Mouse (Mus musculus) frontal cortex, postnatal 25 days (tissue): ENCODE results near the gene Sh3gl1.
A peak's percentile ranks its signal among the peaks of the same experiment; 100 is the strongest.

Experiments used
- DNase-seq, 2 experiments: peaks; one replicate each; pipeline ENCODE4 v3.0.0; 2022; ENCODE audit warnings: low spot score in 2 of 2

Gene Sh3gl1

DNA sequence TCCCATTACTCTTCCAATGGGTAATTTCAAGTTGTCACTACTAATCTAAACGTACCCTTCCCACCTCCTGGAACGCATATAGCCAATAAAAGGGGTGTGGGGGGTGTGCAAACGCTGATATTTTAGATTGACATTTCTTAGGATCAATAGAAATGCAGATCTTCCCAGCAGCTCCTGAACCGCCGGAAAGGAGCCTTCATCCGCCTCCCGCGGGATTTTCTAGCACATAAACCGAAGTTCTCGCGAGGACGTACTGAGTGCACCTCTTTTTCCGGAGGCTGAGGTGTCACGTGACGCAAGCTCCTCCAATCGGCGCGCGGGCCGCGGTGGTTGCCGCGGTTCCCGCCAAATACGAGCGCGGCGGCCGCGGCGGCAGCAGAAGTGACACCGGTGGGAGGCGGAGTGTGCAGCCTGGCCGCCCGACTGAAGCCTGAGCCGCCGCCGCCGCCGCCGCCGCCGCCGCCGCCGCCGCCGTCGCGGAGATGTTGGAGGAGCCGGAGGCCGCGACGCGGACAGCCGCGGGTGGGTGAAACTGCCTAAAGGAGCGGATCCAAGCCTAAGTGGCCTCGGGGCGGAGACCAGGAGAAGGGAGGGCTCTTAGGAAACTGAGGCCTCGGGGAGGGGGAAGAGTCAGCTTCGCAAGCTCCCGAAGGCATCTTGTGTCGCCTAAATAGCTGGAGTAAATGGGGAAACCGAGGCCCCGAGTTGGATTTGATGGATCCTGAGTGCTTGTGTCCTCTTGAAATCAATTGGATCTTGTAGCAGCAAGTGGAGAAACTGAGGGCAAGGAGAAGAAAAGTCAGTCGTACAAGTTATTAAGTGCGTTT is 3.8 kb upstream of the Sh3gl1 start, which contains the start of gene Chaf1a:
Chaf1a (plus strand) TSS at position 410 of the 827 bp plus-strand sequence.
- DNase-seq = peak; percentile 89 to 91

- no peak for DNase-seq
Measured at GRCm38 (mm10) chr17:56039345-56039744, 2.9 kb upstream of the Sh3gl1 start.

DNA sequence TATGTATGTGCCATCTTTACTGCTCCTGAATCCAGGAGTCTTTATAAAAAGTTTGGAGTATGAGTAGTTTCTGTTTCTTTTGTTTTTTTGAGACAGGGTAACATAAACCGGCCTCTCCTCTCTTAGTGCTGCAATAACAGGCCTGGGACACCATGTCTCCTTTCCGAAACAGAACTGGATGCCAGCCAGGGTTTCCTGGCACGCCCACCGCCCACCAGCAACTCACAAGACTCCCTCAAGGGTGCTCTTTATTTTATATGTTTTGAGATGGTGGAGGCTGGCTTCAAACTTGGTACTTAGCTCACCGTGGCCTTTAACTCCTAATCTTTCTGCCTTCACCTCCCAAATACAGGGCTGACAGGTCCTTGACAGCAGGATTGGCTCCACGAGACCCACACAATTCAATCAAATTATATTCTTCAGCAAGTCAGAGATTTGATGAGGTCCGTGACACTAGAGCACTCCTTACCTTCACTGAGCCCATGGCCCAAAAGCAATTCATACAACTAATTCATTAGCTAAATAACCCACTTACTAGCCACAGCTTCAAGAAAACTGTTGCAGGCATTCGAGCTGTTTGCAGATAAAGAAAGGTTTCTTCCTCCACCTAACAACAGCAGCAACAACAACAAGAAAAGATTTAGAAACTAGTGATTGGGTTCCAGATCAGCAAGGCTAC is 2.3 kb upstream of the Sh3gl1 start:
- DNase-seq = no peak

DNA sequence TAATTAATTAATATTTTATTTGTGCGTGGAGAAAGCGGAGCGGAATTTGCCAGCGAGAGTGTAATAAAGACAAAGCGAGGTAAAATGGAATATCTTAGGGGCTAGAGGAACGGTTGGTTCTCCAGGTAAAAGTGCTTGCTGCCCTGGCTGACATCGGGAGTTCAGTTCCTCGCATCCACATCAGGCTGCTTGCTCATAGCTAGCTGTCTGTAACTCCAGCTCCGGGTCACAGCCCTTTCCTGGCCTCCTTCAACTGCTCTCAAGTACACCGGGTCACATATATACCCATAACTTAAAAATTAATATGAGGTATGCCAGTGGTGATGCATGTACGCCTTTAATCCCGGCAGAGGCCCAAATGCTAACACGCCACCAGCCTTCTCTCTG is 459 bp upstream of the Sh3gl1 start:
- DNase-seq = no peak

DNA sequence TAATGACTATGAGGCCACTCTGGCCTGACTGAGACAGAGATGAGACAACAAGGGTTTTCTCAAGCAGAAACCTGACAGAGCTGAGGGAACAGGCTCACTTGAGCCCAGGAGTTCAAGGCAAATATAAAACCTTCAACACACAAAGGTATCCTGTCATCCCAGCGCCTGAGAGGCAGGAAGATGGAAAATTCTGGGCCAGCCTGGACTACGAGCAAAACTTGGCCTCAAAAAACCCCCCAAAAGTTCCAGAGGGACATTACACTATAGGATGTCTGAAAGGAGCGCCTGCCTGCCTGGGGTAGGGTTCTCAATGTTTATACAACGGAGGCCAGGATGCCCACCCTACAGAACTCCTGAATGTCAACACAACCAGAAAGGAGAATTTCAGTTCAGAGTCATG is 1.2 kb downstream of the Sh3gl1 start:
- DNase-seq = no peak

DNA sequence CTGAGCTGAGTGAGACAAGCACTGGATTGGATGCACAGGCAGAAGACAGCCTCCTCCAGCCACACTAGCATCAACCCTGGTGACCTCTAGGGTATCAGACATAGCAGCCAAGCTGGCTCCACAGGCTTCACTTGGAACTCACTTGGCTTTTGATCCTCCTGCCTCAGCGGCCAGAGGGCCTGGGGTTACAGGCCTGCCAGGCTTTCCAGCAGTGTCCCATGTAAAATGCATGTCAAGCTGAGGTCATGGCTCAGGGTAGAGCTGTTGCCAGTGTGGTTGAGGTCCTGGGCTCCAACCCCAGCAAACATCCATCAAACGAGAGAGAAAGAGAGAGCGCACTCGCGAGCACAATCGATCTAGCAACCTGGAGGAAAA is 1.7 kb downstream of the Sh3gl1 start:
- DNase-seq = no peak

GRCm38 (mm10) chr17:56034040-56034725 is 2.3 kb downstream of the Sh3gl1 start:
- no peak for DNase-seq

- DNase-seq = no peak
Measured at GRCm38 (mm10) chr17:56032831-56033230, 3.6 kb downstream of the Sh3gl1 start.

GRCm38 (mm10) chr17:56032127-56032733 is 4.2 kb downstream of the Sh3gl1 start:
- DNase-seq = no peak

- DNase-seq = no peak
Measured at GRCm38 (mm10) chr17:56031431-56031830, 5.0 kb downstream of the Sh3gl1 start.

- no peak for DNase-seq
Measured at GRCm38 (mm10) chr17:56030919-56031318, 5.5 kb downstream of the Sh3gl1 start.

GRCm38 (mm10) chr17:56030238-56030870 is 6.1 kb downstream of the Sh3gl1 start:
- DNase-seq = no peak

DNA sequence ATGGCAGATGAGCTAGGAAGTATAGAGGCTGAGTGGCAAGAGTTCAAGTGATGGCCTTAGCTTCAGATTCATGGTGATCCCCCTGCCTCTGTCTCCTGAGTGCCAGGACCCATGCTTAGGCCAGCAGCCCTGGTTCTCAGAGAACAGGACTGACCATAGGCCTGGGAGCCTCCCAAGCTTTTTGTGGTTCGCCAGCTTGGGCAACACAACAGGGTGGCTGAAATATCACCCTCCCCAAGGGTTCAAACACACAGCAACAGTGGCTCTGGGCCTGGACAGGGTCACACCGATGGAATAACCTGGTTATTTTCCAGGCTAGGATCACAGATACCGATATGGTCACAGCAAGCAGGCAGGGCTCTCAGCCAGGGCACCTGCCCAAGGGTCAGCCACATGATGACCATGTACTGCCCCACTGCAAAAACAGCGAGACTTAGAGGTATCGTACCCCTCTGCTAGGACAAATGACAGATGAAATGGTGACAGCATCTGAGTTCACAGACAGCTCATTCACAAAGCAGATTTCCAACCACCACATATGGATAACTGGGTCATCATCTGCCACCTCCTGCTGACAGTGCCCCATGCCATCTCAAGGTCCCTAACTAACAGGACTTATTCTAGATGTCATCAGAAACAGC is 8.5 kb downstream of the Sh3gl1 start:
- no peak for DNase-seq

GRCm38 (mm10) chr17:56026881-56027280 is 9.6 kb downstream of the Sh3gl1 start:
- no peak for DNase-seq

DNA sequence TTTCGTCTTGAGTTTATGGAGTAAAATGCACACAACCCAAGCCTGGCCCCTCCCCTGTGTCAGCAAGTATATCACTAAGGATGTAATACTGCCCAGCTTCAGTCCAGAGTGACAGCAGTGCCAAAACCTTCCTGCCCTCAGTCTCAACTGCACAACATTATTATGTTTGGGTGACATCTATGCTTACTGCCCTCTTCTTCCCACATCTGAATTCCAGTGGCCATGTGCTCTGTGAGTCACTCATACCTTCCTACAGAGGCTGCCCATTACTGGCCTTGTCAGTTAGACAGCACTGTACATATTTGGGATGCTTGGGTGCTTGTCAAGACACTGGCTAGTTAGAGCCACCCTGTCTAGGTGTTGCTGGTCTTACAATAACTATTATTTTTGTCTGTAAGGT is 10.1 kb downstream of the Sh3gl1 start:
- no peak for DNase-seq

DNA sequence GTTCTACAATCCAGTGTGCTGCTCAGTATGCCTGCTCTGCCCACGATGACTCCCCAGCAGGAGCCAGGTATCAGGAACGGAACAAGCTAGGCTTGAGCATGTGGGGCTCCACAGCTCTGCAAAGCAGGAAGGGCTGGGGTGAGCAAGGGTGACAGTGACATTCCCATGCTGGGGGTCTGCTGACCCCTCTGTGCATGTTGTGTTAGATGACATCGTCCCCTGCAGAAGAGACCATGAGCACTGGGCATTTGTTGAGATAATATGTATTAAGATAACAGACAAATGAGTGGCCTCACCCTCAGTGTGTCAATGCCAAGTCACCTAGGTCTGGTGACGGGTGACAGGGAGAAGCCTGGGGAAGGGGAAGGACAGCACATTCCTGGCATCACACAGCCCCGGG is 11.5 kb downstream of the Sh3gl1 start:
- DNase-seq = no peak

GRCm38 (mm10) chr17:56024476-56024875 is 12.0 kb downstream of the Sh3gl1 start:
- DNase-seq = no peak

GRCm38 (mm10) chr17:56023386-56023785 is 13.0 kb downstream of the Sh3gl1 start:
- no peak for DNase-seq

- DNase-seq = no peak
Measured at GRCm38 (mm10) chr17:56022989-56023290, 13.5 kb downstream of the Sh3gl1 start.

- DNase-seq = no peak
Measured at GRCm38 (mm10) chr17:56022131-56022988, 14.1 kb downstream of the Sh3gl1 start.
